Mouse (Mus musculus) kidney, postnatal 0 days (tissue): ENCODE measurements around the gene Usp36. TPM values are rescaled to one million over a fixed set of nuclear protein-coding genes. Genes with fewer than 3 reads are reported as not detected.
A peak's percentile ranks its signal among the peaks of the same experiment; 100 is the strongest.

Source experiments
- ATAC-seq: fragments of 200-750 bp; cut with Nextera tagmentation; replicated peaks from 2 replicates; pipeline ENCODE4 v1.8.0; 2017; ENCODE audit warnings: low read depth, moderate number of reproducible peaks, moderate TSS enrichment, moderate library complexity; ENCODE audit not compliant: low FRiP score
- DNase-seq: peaks from one replicate; pipeline ENCODE4 v3.0.0-alpha.2; 2016; ENCODE audit warnings: low spot score
- H3K27ac ChIP-seq: fragments of 300-500 bp; sonication (generic); 2 replicates; pipeline ENCODE4 v1.5.1; 2014; ENCODE audit warnings: mild to moderate bottlenecking
- H3K27me3 ChIP-seq: fragments of 300-500 bp; sonication (generic); 2 replicates; pipeline ENCODE4 v1.6.1; 2014; ENCODE audit warnings: low read length, mixed read lengths; ENCODE audit not compliant: insufficient read depth
- H3K36me3 ChIP-seq: fragments of 300-500 bp; sonication (generic); 2 replicates; pipeline ENCODE4 v1.6.1; 2014; ENCODE audit warnings: low read length, mixed read lengths; ENCODE audit not compliant: insufficient read depth
- H3K4me1 ChIP-seq: fragments of 300-500 bp; sonication (generic); replicated peaks from 2 replicates; pipeline ENCODE4 v1.6.1; 2014; ENCODE audit warnings: antibody characterized with exemption, low read length, mixed read lengths; ENCODE audit not compliant: insufficient read depth
- H3K4me2 ChIP-seq: fragments of 300-500 bp; sonication (generic); 2 replicates; pipeline ENCODE4 v1.6.1; 2014; ENCODE audit warnings: mild to moderate bottlenecking, low read length, moderate library complexity, mixed read lengths
- H3K4me3 ChIP-seq: fragments of 300-500 bp; sonication (generic); replicated peaks from 2 replicates; pipeline ENCODE4 v1.5.1; 2014; ENCODE audit warnings: low read depth, low read length
- H3K9ac ChIP-seq: fragments of 300-500 bp; sonication (generic); 2 replicates; pipeline ENCODE4 v1.6.1; 2014; ENCODE audit warnings: low read depth, low read length
- H3K9me3 ChIP-seq: fragments of 300-500 bp; sonication (generic); replicated peaks from 2 replicates; pipeline ENCODE4 v1.6.1; 2016; ENCODE audit warnings: low read length, inconsistent platforms, mixed read lengths
- CTCF ChIP-seq: IDR thresholded peaks from 2 replicates; pipeline ENCODE4 v1.5.1; 2016; ENCODE audit warnings: antibody characterized with exemption, low read depth, mild to moderate bottlenecking, moderate library complexity
- WGBS: fragments of 180-500 bp; shearing (Covaris S2); extraction: QIAGEN DNeasy Blood & Tissue Kit; methylation state at CpG from one replicate; pipeline ENCODE4 v1.1.7; 2014; 5-methylcytosine and 5-hydroxymethylcytosine counted together
- polyA plus RNA-seq: library from polyadenylated mRNA; unstranded; fragments of >200 nt; fragmentation: Nextera tagmentation; extraction: Ambion mirVana; gene quantifications from 2 replicates; pipeline ENCODE4 v1.2.1, GENCODE M21; 2015

Usp36 gene
- polyA plus RNA-seq, 1 experiment from 2014 or later = 10.9 TPM

- WGBS = 54% methylated on average over 4 of the region's 4 CpGs
- ATAC-seq (no peak), DNase-seq (no peak)
- Histone ChIP-seq H3K4me3 (no peak overlapping the region), H3K9me3 (no peaks in the 10 kb centered on the region), H3K27me3 (no peaks in the 10 kb centered on the region), H3K4me2 (no peak overlapping the region), H3K9ac (no peak overlapping the region), H3K27ac (peak overlapping the region; percentile 70; the same call in 1 of the 2 replicates), H3K4me1 (peaks cover 42% of the 10 kb centered on the region), H3K36me3 (no peaks in the 10 kb centered on the region)
- no peak for TF ChIP-seq CTCF
Measured at GRCm38 (mm10) chr11:118240388-118240787, 49.7 kb downstream of the Usp36 start.

GRCm38 (mm10) chr11:118239281-118240198 lies 50.5 kb downstream of the Usp36 start:
- DNase-seq (peak; percentile 89), ATAC-seq (peak; percentile 63; the same call in 1 of the 2 replicates)
- Histone ChIP-seq H3K9me3 (no peaks in the 10 kb centered on the region), H3K4me1 (peaks cover 47% of the 10 kb centered on the region), H3K27me3 (no peaks in the 10 kb centered on the region), H3K36me3 (no peaks in the 10 kb centered on the region), H3K4me3 (no peak overlapping the region), H3K27ac (peak overlapping the region; percentile 70), H3K4me2 (peak overlapping the region; percentile 12; the same call in 1 of the 2 replicates), H3K9ac (no peak overlapping the region)
- TF ChIP-seq CTCF = no peak
- WGBS = 25% methylated on average over 14 of the region's 14 CpGs

GRCm38 (mm10) chr11:118236520-118237190 lies 53.4 kb downstream of the Usp36 start:
- TF ChIP-seq CTCF = peak; percentile 30; the same call in 1 of the 2 replicates
- Histone ChIP-seq H3K36me3 (no peaks in the 10 kb centered on the region), H3K4me2 (no peak overlapping the region), H3K27me3 (no peaks in the 10 kb centered on the region), H3K9me3 (no peaks in the 10 kb centered on the region), H3K27ac (peak overlapping the region; percentile 73), H3K4me1 (peaks cover 47% of the 10 kb centered on the region), H3K4me3 (no peak overlapping the region), H3K9ac (no peak overlapping the region)
- 37% methylated on average over 6 of the region's 6 CpGs for WGBS
- DNase-seq (peak; percentile 76), ATAC-seq (no peak)

GRCm38 (mm10) chr11:118234929-118235328 lies 55.1 kb downstream of the Usp36 start:
- peak overlapping the region; percentile 72 for H3K27ac ChIP-seq
- TF ChIP-seq CTCF = no peak

GRCm38 (mm10) chr11:118234500-118234899 lies 55.5 kb downstream of the Usp36 start:
- no peak for ATAC-seq
- no peak for TF ChIP-seq CTCF
- Histone ChIP-seq H3K9me3 (no peaks in the 10 kb centered on the region), H3K27ac (peak overlapping the region; percentile 72), H3K36me3 (no peaks in the 10 kb centered on the region), H3K4me2 (no peak overlapping the region), H3K4me1 (peaks cover 32% of the 10 kb centered on the region), H3K27me3 (no peaks in the 10 kb centered on the region), H3K4me3 (no peak overlapping the region), H3K9ac (0 out of 2 replicates have a peak overlapping the region, but pooled peaks have one; percentile 8)
- 57% methylated on average over 6 of the region's 6 CpGs for WGBS
- DNase-seq = no peak

More at GRCm38 (mm10) chr11:118234929-118235328, 55.1 kb downstream of the Usp36 start:
- WGBS = 67% methylated on average over 7 of the region's 7 CpGs
- Histone ChIP-seq H3K36me3 (no peaks in the 10 kb centered on the region), H3K4me3 (no peak overlapping the region), H3K27me3 (no peaks in the 10 kb centered on the region), H3K9ac (0 out of 2 replicates have a peak overlapping the region, but pooled peaks have one; percentile 8), H3K9me3 (no peaks in the 10 kb centered on the region), H3K4me1 (peaks cover 36% of the 10 kb centered on the region), H3K4me2 (no peak overlapping the region)
- DNase-seq (no peak), ATAC-seq (no peak)

- WGBS = 49% methylated on average over 3 of the region's 3 CpGs
- Histone ChIP-seq H3K36me3 (no peaks in the 10 kb centered on the region), H3K4me1 (peaks cover 27% of the 10 kb centered on the region), H3K27ac (no peak overlapping the region), H3K4me3 (no peak overlapping the region), H3K27me3 (no peaks in the 10 kb centered on the region), H3K4me2 (no peak overlapping the region), H3K9ac (no peak overlapping the region), H3K9me3 (no peaks in the 10 kb centered on the region)
- DNase-seq = no peak
- no peak for TF ChIP-seq CTCF
- ATAC-seq = no peak
Measured at GRCm38 (mm10) chr11:118233924-118234323, 56.1 kb downstream of the Usp36 start.
